Mouse (Mus musculus) intestine, embryonic 14.5 days (tissue): Measurements from ENCODE around the gene Plcb1. TPM values are rescaled to one million over a fixed set of nuclear protein-coding genes. Genes with fewer than 3 reads are reported as not detected.

ENCODE experiments used
- ATAC-seq: fragments of 200-750 bp; cut with Nextera tagmentation; replicated peaks from 2 replicates; pipeline ENCODE4 v1.8.0; 2017; ENCODE audit warnings: low read depth, moderate number of reproducible peaks, moderate TSS enrichment, moderate library complexity; ENCODE audit not compliant: low FRiP score, low TSS enrichment
- DNase-seq: peaks from one replicate; pipeline ENCODE4 v3.0.0-alpha.2; 2018; ENCODE audit warnings: low spot score
- H3K27ac ChIP-seq: fragments of 300-500 bp; sonication (generic); 2 replicates; pipeline ENCODE4 v1.5.1; 2014; ENCODE audit warnings: low read depth, mild to moderate bottlenecking, control low read depth
- H3K27me3 ChIP-seq: fragments of 300-500 bp; sonication (generic); replicated peaks from 2 replicates; pipeline ENCODE4 v1.6.1; 2014; ENCODE audit warnings: low read length, control low read depth; ENCODE audit not compliant: control insufficient read depth, insufficient read depth
- H3K36me3 ChIP-seq: fragments of 300-500 bp; sonication (generic); 2 replicates; pipeline ENCODE4 v1.6.1; 2014; ENCODE audit warnings: low read length, control low read depth; ENCODE audit not compliant: control insufficient read depth, insufficient read depth
- H3K4me1 ChIP-seq: fragments of 300-500 bp; sonication (generic); replicated peaks from 2 replicates; pipeline ENCODE4 v1.6.1; 2014; ENCODE audit warnings: low read length, control low read depth, mixed read lengths; ENCODE audit not compliant: control insufficient read depth, insufficient read depth
- H3K4me2 ChIP-seq: fragments of 300-500 bp; sonication (generic); 2 replicates; pipeline ENCODE4 v1.6.1; 2014; ENCODE audit warnings: low read length
- H3K4me3 ChIP-seq: fragments of 300-500 bp; sonication (generic); 2 replicates; pipeline ENCODE4 v1.5.1; 2014; ENCODE audit warnings: low read depth, low read length, control low read depth, mixed read lengths
- H3K9ac ChIP-seq: fragments of 300-500 bp; sonication (generic); 2 replicates; pipeline ENCODE4 v1.6.1; 2014; ENCODE audit warnings: mild to moderate bottlenecking, low read length
- H3K9me3 ChIP-seq: fragments of 300-500 bp; sonication (generic); 2 replicates; pipeline ENCODE4 v1.6.1; 2016; ENCODE audit warnings: low read length, control low read depth; ENCODE audit not compliant: control insufficient read depth
- WGBS: fragments of 180-500 bp; shearing (Covaris S2); extraction: QIAGEN DNeasy Blood & Tissue Kit; methylation state at CpG from one replicate; pipeline ENCODE4 v1.1.7; 2014; 5-methylcytosine and 5-hydroxymethylcytosine counted together
- polyA plus RNA-seq: library from polyadenylated mRNA; unstranded; fragments of >200 nt; fragmentation: Nextera tagmentation; extraction: Ambion mirVana; gene quantifications from 2 replicates; pipeline ENCODE4 v1.2.1, GENCODE M21; 2014

The Plcb1 gene
- polyA plus RNA-seq, 1 experiment from 2014 or later: 14.0 TPM

- WGBS: 78% methylated on average over 4 of the region's 4 CpGs
- no peak overlapping the region for H3K27ac ChIP-seq
- H3K9me3 ChIP-seq: no peaks in the 10 kb centered on the region
- H3K4me3 ChIP-seq: no peak overlapping the region
- no peak for DNase-seq
- no peaks in the 10 kb centered on the region for H3K27me3 ChIP-seq
- no peak overlapping the region for H3K4me2 ChIP-seq
- no peak overlapping the region for H3K9ac ChIP-seq
- no peaks in the 10 kb centered on the region for H3K4me1 ChIP-seq
- ATAC-seq: no peak
- no peaks in the 10 kb centered on the region for H3K36me3 ChIP-seq
These were observed 629.3 kb downstream of the Plcb1 start for GRCm38 (mm10) chr2:135415137-135415536.

GRCm38 (mm10) chr2:135419301-135419700 is 633.4 kb downstream of the Plcb1 start:
- Histone ChIP-seq H3K4me3 (no peak overlapping the region), H3K9ac (no peak overlapping the region), H3K4me1 (no peaks in the 10 kb centered on the region), H3K4me2 (no peak overlapping the region), H3K9me3 (no peaks in the 10 kb centered on the region), H3K27me3 (no peaks in the 10 kb centered on the region), H3K27ac (no peak overlapping the region), H3K36me3 (no peaks in the 10 kb centered on the region)
- DNase-seq (no peak), ATAC-seq (no peak)
- WGBS: 83% methylated on average over 5 of the region's 5 CpGs

- WGBS: 49% methylated on average over 5 of the region's 5 CpGs
- DNase-seq (no peak), ATAC-seq (no peak)
- no peak overlapping the region for H3K9ac ChIP-seq
- no peak overlapping the region for H3K4me2 ChIP-seq
- H3K9me3 ChIP-seq: no peaks in the 10 kb centered on the region
- H3K36me3 ChIP-seq: no peaks in the 10 kb centered on the region
- H3K4me1 ChIP-seq: peaks cover 7% of the 10 kb centered on the region; the same call in 1 of the 2 replicates
- no peaks in the 10 kb centered on the region for H3K27me3 ChIP-seq
- H3K4me3 ChIP-seq: no peak overlapping the region
- H3K27ac ChIP-seq: peak overlapping the region; percentile 14; the same call in 1 of the 2 replicates
These were observed 649.2 kb downstream of the Plcb1 start for GRCm38 (mm10) chr2:135434947-135435515.

DNA sequence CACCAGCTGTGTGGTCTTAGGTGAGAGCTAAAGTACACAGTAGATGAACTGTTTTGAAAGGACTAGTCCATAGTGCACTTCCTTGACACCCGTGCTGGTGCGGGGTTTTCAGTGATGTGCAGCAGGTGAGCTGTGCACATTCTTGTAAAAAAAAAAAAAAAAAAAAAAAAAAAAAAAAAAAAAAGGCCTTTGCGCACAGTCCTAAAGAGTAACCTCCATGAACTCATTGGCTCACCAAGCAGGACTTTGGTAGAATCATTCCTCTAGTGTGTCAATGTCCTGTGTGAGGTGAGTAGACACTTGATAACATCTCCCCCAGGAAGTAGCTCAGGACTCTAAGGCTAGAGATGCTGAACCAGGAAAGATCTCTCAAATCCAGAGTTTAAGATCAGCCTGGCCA is 653.2 kb downstream of the Plcb1 start:
- Histone ChIP-seq H3K4me1 (peaks cover 7% of the 10 kb centered on the region; the same call in 1 of the 2 replicates), H3K27ac (peak overlapping the region; percentile 88), H3K4me3 (no peak overlapping the region), H3K27me3 (no peaks in the 10 kb centered on the region), H3K36me3 (no peaks in the 10 kb centered on the region), H3K9me3 (no peaks in the 10 kb centered on the region), H3K4me2 (no peak overlapping the region), H3K9ac (no peak overlapping the region)
- no peak for DNase-seq
- ATAC-seq: 0 out of 2 replicates have a peak, but pooled peaks have one; percentile 36
- 76% methylated on average over 3 of the region's 3 CpGs for WGBS

- Histone ChIP-seq H3K9ac (no peak overlapping the region), H3K4me2 (peak overlapping the region; percentile 30), H3K4me3 (no peak overlapping the region), H3K27me3 (no peaks in the 10 kb centered on the region), H3K4me1 (peaks cover 7% of the 10 kb centered on the region; the same call in 1 of the 2 replicates), H3K27ac (peak overlapping the region; percentile 88), H3K9me3 (no peaks in the 10 kb centered on the region), H3K36me3 (no peaks in the 10 kb centered on the region)
- WGBS: 11% methylated on average over 7 of the region's 7 CpGs
- ATAC-seq (peak; percentile 71), DNase-seq (peak; percentile 69)
These were observed 654.0 kb downstream of the Plcb1 start for GRCm38 (mm10) chr2:135439546-135440517.

DNA sequence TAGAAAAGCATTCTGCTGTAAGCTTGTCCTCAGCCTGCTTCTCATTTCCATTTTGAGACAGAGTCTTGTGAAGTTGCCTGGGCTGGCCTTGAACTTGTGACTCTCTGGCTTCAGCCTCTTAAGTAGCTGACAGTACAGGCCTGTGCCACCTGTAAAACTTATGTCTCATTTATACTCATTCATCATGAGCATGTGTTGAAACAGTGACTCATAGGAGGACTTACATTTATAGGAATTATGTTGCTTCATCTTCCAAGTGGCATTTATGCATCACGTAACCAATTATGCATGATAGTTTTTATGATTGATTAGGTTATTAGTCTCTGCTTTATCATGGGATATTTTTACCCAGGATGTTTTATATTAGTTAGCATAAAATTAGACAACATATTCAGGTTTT is 667.7 kb downstream of the Plcb1 start:
- no peaks in the 10 kb centered on the region for H3K36me3 ChIP-seq
- no peak overlapping the region for H3K4me3 ChIP-seq
- H3K9me3 ChIP-seq: no peaks in the 10 kb centered on the region
- H3K4me1 ChIP-seq: no peaks in the 10 kb centered on the region
- no peak overlapping the region for H3K27ac ChIP-seq
- no peak overlapping the region for H3K4me2 ChIP-seq
- DNase-seq: no peak
- WGBS: 90% methylated on average over 1 of the region's 1 CpGs
- no peaks in the 10 kb centered on the region for H3K27me3 ChIP-seq
- no peak overlapping the region for H3K9ac ChIP-seq
- ATAC-seq: no peak

DNA sequence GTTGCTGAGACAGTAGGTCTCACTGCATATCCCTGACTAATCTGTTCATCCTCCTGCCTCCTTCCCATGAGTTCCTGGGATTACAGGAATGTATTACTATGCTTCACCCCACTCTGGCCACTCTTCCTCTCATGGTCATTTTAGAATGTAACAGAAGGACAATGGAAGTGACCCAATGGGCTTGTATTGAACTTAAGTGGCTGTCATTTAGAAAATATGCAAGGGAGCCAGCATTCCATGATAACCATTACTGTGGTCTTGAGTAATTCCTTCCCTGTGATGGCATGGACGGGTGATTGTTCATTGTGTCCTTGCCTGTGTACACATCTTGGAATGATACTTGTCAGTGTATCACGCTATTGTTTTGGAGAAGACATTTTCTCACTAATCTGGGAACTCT is 668.1 kb downstream of the Plcb1 start:
- DNase-seq: no peak
- no peaks in the 10 kb centered on the region for H3K36me3 ChIP-seq
- no peaks in the 10 kb centered on the region for H3K27me3 ChIP-seq
- no peak overlapping the region for H3K4me3 ChIP-seq
- H3K9me3 ChIP-seq: no peaks in the 10 kb centered on the region
- no peak for ATAC-seq
- 89% methylated on average over 2 of the region's 2 CpGs for WGBS
- H3K27ac ChIP-seq: no peak overlapping the region
- no peak overlapping the region for H3K9ac ChIP-seq
- no peaks in the 10 kb centered on the region for H3K4me1 ChIP-seq
- no peak overlapping the region for H3K4me2 ChIP-seq

DNA sequence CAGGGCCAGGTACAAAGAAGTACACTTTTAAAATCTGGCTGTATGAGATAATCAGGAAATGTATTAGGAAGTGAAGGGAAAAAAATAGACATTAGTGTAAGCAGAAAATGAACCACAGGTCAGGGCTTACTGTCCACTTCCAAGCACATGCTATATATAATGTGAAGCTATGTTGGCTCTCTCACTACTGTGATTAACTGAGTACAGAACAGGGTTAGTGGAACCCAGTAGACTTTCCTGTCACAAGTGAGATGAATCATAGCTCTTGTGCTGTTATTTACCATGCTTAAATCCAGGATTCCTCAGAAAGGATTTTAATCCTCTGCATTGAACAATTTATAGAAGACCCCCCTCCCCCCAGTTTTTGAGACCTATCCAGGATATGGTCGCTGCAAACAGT is 668.6 kb downstream of the Plcb1 start:
- Histone ChIP-seq H3K4me2 (no peak overlapping the region), H3K9ac (no peak overlapping the region), H3K9me3 (no peaks in the 10 kb centered on the region), H3K27ac (no peak overlapping the region), H3K4me1 (no peaks in the 10 kb centered on the region), H3K27me3 (no peaks in the 10 kb centered on the region), H3K36me3 (no peaks in the 10 kb centered on the region), H3K4me3 (no peak overlapping the region)
- DNase-seq (no peak), ATAC-seq (no peak)
- WGBS: 46% methylated on average over 1 of the region's 1 CpGs
